Mouse (Mus musculus) myocyte (in vitro differentiated cells): ENCODE data around the gene Blm. TPM values are rescaled to one million over a fixed set of nuclear protein-coding genes. Genes with fewer than 3 reads are reported as not detected.

Experiments
- H3K27me3 ChIP-seq: one replicate; pipeline ENCODE4 v1.6.1; 2011; ENCODE audit not compliant: control insufficient read depth, insufficient read depth, insufficient read length
- H3K36me3 ChIP-seq: one replicate; pipeline ENCODE4 v1.6.1; 2011; ENCODE audit not compliant: control insufficient read depth, insufficient read depth
- H3K4me2 ChIP-seq: one replicate; pipeline ENCODE4 v1.6.1; 2011; ENCODE audit warnings: low read depth, control low read depth
- H3K4me3 ChIP-seq: one replicate; pipeline ENCODE4 v1.5.1; 2011; ENCODE audit warnings: mild to moderate bottlenecking, control low read depth, moderate library complexity
- H3K79me2 ChIP-seq: one replicate; pipeline ENCODE4 v1.6.1; 2011; ENCODE audit not compliant: control insufficient read depth, insufficient read depth
- H3ac ChIP-seq: one replicate; pipeline ENCODE4 v1.6.1; 2011; ENCODE audit not compliant: control insufficient read depth, insufficient read length
- CEBPB ChIP-seq: IDR thresholded peaks from 2 replicates; pipeline ENCODE4 v1.6.1; 2011; ENCODE audit warnings: mild to moderate bottlenecking, moderate library complexity; ENCODE audit not compliant: poor library complexity, insufficient read depth, severe bottlenecking
- E2F4 ChIP-seq: IDR thresholded peaks from one replicate; pipeline ENCODE4 v1.6.1; 2011; ENCODE audit warnings: mild to moderate bottlenecking, control low read depth, moderate library complexity; ENCODE audit not compliant: insufficient read depth
- MAX ChIP-seq: IDR thresholded peaks from one replicate; pipeline ENCODE4 v1.6.1; 2011; ENCODE audit warnings: low read depth, mild to moderate bottlenecking, control low read depth
- MYOD1 ChIP-seq, 3 experiments: IDR thresholded peaks; one replicate each; pipeline ENCODE4 v1.6.1; 2011; ENCODE audit warnings: control low read depth in 2 of 3, low read depth in 2 of 3, mild to moderate bottlenecking in 2 of 3, moderate library complexity in 1 of 3; ENCODE audit not compliant: insufficient read length in 2 of 3, control insufficient read depth in 1 of 3
- MYOG ChIP-seq, 3 experiments: IDR thresholded peaks; one replicate each; pipeline ENCODE4 v1.6.1; 2011; ENCODE audit warnings: control low read depth in 2 of 3, low read depth in 2 of 3, mild to moderate bottlenecking in 2 of 3; ENCODE audit not compliant: insufficient read length in 2 of 3, control insufficient read depth in 1 of 3, insufficient read depth in 1 of 3
- POLR2A ChIP-seq: IDR thresholded peaks from one replicate; pipeline ENCODE4 v1.6.1; 2011; ENCODE audit warnings: low read depth, mild to moderate bottlenecking, control low read depth, moderate library complexity; ENCODE audit not compliant: insufficient read length
- POLR2AphosphoS2 ChIP-seq: IDR thresholded peaks from one replicate; pipeline ENCODE4 v1.6.1; 2011; ENCODE audit warnings: low read depth, control low read depth; ENCODE audit not compliant: insufficient read length
- REST ChIP-seq: IDR thresholded peaks from one replicate; pipeline ENCODE4 v1.6.1; 2011; ENCODE audit warnings: mild to moderate bottlenecking, control low read depth, moderate library complexity; ENCODE audit not compliant: insufficient read depth, insufficient read length
- SRF ChIP-seq: IDR thresholded peaks from one replicate; pipeline ENCODE4 v1.6.1; 2011; ENCODE audit warnings: low read depth; ENCODE audit not compliant: control insufficient read depth, insufficient read length
- TCF12 ChIP-seq: IDR thresholded peaks from one replicate; pipeline ENCODE4 v1.6.1; 2011; ENCODE audit warnings: mild to moderate bottlenecking, control low read depth; ENCODE audit not compliant: poor library complexity, insufficient read depth, severe bottlenecking
- TCF3 ChIP-seq: IDR thresholded peaks from one replicate; pipeline ENCODE4 v1.6.1; 2011; ENCODE audit warnings: low read depth, control low read depth; ENCODE audit not compliant: insufficient read length
- USF1 ChIP-seq: IDR thresholded peaks from one replicate; pipeline ENCODE4 v1.6.1; 2011; ENCODE audit warnings: low read depth, mild to moderate bottlenecking, control low read depth, moderate library complexity
- polyA plus RNA-seq: library from polyadenylated mRNA; unstranded; fragments of >200 nt; fragmentation: generic; extraction: Trizol; gene quantifications from one replicate; pipeline ENCODE4 v1.2.1, GENCODE M21; 2012; ENCODE audit warnings: missing spikeins

The Blm gene
- polyA plus RNA-seq, 1 experiment = 1.1 TPM

DNA sequence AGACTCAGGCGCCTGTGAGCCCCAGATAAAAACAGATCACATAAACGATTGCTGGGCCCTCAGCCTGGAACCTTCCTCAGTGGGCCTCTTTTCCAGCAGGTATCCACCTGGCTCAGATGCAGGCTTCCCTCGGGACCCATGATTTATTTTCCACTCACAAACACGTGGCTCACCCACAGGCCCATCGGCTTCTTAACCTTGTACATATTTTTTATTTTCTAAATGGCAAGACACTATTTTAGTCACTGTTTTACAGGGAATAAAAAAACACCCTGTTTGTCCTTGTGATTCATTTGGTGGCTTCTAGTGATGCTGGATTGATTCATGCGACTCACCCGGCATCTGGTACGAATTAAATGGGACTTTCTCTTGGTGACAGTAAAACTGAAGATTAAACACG, 26.4 kb upstream of the Blm start:
- peak overlapping the region; percentile 4 for H3K4me2 ChIP-seq
- no peaks in the 10 kb centered on the region for H3K36me3 ChIP-seq
- H3K79me2 ChIP-seq = no peaks in the 10 kb centered on the region
- no peak for TF ChIP-seq POLR2AphosphoS2
- no peak for TF ChIP-seq MYOD1 (IDR thresholded peaks at IDR 0.05; ENCODE audit: control insufficient read depth in 1 of 3, insufficient read length in 2 of 3, low read depth in 2 of 3)
- no peak for TF ChIP-seq E2F4
- no peak for TF ChIP-seq MAX
- no peak for TF ChIP-seq TCF3
- no peak for TF ChIP-seq TCF12
- TF ChIP-seq MYOG (IDR thresholded peaks at IDR 0.05; ENCODE audit: control insufficient read depth in 1 of 3, insufficient read depth in 1 of 3, insufficient read length in 2 of 3, low read depth in 2 of 3) = no peak
- TF ChIP-seq CEBPB = no peak
- no peak for TF ChIP-seq USF1
- TF ChIP-seq SRF = no peak
- no peak for TF ChIP-seq POLR2A
- no peak for TF ChIP-seq REST
- peaks cover 8% of the 10 kb centered on the region for H3K27me3 ChIP-seq
- H3K4me3 ChIP-seq = no peak overlapping the region
- H3ac ChIP-seq = no peak overlapping the region

GRCm38 (mm10) chr7:80558572-80558971, 23.7 kb upstream of the Blm start:
- no peak overlapping the region for H3K4me3 ChIP-seq
- H3K4me2 ChIP-seq = no peak overlapping the region
- no peaks in the 10 kb centered on the region for H3K79me2 ChIP-seq
- no peak for TF ChIP-seq E2F4
- no peak for TF ChIP-seq TCF3
- TF ChIP-seq USF1 = no peak
- no peak for TF ChIP-seq REST
- no peak for TF ChIP-seq CEBPB
- TF ChIP-seq MYOD1 (IDR thresholded peaks at IDR 0.05; ENCODE audit: control insufficient read depth in 1 of 3, insufficient read length in 2 of 3, low read depth in 2 of 3) = no peak
- TF ChIP-seq MYOG (IDR thresholded peaks at IDR 0.05; ENCODE audit: control insufficient read depth in 1 of 3, insufficient read depth in 1 of 3, insufficient read length in 2 of 3, low read depth in 2 of 3) = no peak
- TF ChIP-seq MAX = no peak
- no peak for TF ChIP-seq POLR2AphosphoS2
- no peak for TF ChIP-seq POLR2A
- no peak for TF ChIP-seq TCF12
- no peak for TF ChIP-seq SRF
- no peak overlapping the region for H3ac ChIP-seq
- no peaks in the 10 kb centered on the region for H3K27me3 ChIP-seq
- H3K36me3 ChIP-seq = no peaks in the 10 kb centered on the region

- Histone ChIP-seq H3ac (no peak overlapping the region), H3K79me2 (no peaks in the 10 kb centered on the region), H3K36me3 (no peaks in the 10 kb centered on the region), H3K4me3 (no peak overlapping the region), H3K4me2 (no peak overlapping the region), H3K27me3 (no peaks in the 10 kb centered on the region)
- no peak for TF ChIP-seq SRF
- no peak for TF ChIP-seq POLR2A
- TF ChIP-seq MYOG (IDR thresholded peaks at IDR 0.05; ENCODE audit: control insufficient read depth in 1 of 3, insufficient read depth in 1 of 3, insufficient read length in 2 of 3, low read depth in 2 of 3) = no peak
- TF ChIP-seq MAX = no peak
- TF ChIP-seq REST = no peak
- TF ChIP-seq CEBPB = no peak
- no peak for TF ChIP-seq USF1
- no peak for TF ChIP-seq POLR2AphosphoS2
- no peak for TF ChIP-seq MYOD1 (IDR thresholded peaks at IDR 0.05; ENCODE audit: control insufficient read depth in 1 of 3, insufficient read length in 2 of 3, low read depth in 2 of 3)
- TF ChIP-seq E2F4 = no peak
- no peak for TF ChIP-seq TCF12
- no peak for TF ChIP-seq TCF3
Measured at GRCm38 (mm10) chr7:80558101-80558500, 23.2 kb upstream of the Blm start.

DNA sequence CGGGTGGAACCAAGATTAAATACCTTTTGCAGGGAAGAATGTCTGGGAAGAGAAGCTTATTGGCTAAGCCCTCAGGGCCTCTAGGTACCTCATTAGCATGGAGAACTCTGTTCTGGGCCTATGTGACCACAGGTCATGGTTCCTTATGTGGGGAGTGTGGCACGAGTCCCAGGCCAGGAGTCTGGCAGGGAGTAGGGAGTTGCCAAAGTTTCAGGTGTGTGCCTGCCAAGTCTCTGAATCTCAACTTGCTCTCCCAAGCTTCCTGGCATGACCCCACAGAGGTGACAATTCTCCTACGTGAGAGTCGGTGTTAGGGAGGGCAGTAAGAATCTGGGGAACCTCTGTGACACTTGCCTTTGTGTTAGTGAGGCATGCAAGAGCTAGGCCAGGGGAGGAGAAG, 22.2 kb upstream of the Blm start:
- no peaks in the 10 kb centered on the region for H3K36me3 ChIP-seq
- no peak overlapping the region for H3ac ChIP-seq
- TF ChIP-seq TCF3 (no peak), REST (no peak), E2F4 (no peak), CEBPB (no peak), MAX (no peak), TCF12 (no peak), POLR2AphosphoS2 (no peak), MYOG (IDR thresholded peaks at IDR 0.05; ENCODE audit: control insufficient read depth in 1 of 3, insufficient read depth in 1 of 3, insufficient read length in 2 of 3, low read depth in 2 of 3) (no peak), USF1 (no peak), SRF (no peak), MYOD1 (IDR thresholded peaks at IDR 0.05; ENCODE audit: control insufficient read depth in 1 of 3, insufficient read length in 2 of 3, low read depth in 2 of 3) (no peak), POLR2A (no peak)
- H3K27me3 ChIP-seq = peaks cover 3% of the 10 kb centered on the region
- no peaks in the 10 kb centered on the region for H3K79me2 ChIP-seq
- H3K4me3 ChIP-seq = no peak overlapping the region
- H3K4me2 ChIP-seq = no peak overlapping the region

- H3K36me3 ChIP-seq = no peaks in the 10 kb centered on the region
Measured at GRCm38 (mm10) chr7:80556166-80556565, 21.2 kb upstream of the Blm start.

More at GRCm38 (mm10) chr7:80556166-80556565, 21.2 kb upstream of the Blm start:
- H3K79me2 ChIP-seq = no peaks in the 10 kb centered on the region
- H3K4me2 ChIP-seq = no peak overlapping the region
- no peak for TF ChIP-seq REST
- no peak for TF ChIP-seq POLR2AphosphoS2
- no peak for TF ChIP-seq CEBPB
- no peak for TF ChIP-seq MYOG (IDR thresholded peaks at IDR 0.05; ENCODE audit: control insufficient read depth in 1 of 3, insufficient read depth in 1 of 3, insufficient read length in 2 of 3, low read depth in 2 of 3)
- no peak for TF ChIP-seq POLR2A
- TF ChIP-seq TCF12 = no peak
- no peak for TF ChIP-seq E2F4
- peaks cover 8% of the 10 kb centered on the region for H3K27me3 ChIP-seq
- no peak overlapping the region for H3K4me3 ChIP-seq
- H3ac ChIP-seq = no peak overlapping the region
